Mouse (Mus musculus) CH12.LX (cell line): Measurements from ENCODE around the gene Pln.

Source experiments
- CTCF ChIP-seq, 2 experiments: IDR thresholded peaks in 1 of 2; conservative IDR thresholded peaks in 1 of 2; 2 replicates each; pipeline ENCODE4 v1.5.1; 2011 to 2012; ENCODE audit warnings: low read depth in 2 of 2, low read length in 2 of 2, improper control_type of control experiment in 1 of 2, inconsistent platforms in 1 of 2, mild to moderate bottlenecking in 1 of 2, moderate library complexity in 1 of 2
- HCFC1 ChIP-seq: IDR thresholded peaks from 2 replicates; pipeline ENCODE4 v1.6.1; 2012; ENCODE audit warnings: low read depth, mild to moderate bottlenecking, inconsistent platforms, low read length, improper control_type of control experiment
- NELFE ChIP-seq: IDR thresholded peaks from 2 replicates; pipeline ENCODE4 v1.6.1; 2011; ENCODE audit warnings: low read depth, low read length, improper control_type of control experiment
- PAX5 ChIP-seq: IDR thresholded peaks from 2 replicates; pipeline ENCODE4 v1.6.1; 2012; ENCODE audit warnings: low read length, inconsistent platforms, mixed read lengths
- POLR2A ChIP-seq: IDR thresholded peaks from 2 replicates; pipeline ENCODE4 v1.6.1; 2011; ENCODE audit warnings: low read depth, mild to moderate bottlenecking, improper control_type of control experiment, low read length
- SIN3A ChIP-seq: IDR thresholded peaks from 2 replicates; pipeline ENCODE4 v1.6.1; 2012; ENCODE audit warnings: low read length, improper control_type of control experiment, inconsistent platforms
- UBTF ChIP-seq: IDR thresholded peaks from 2 replicates; pipeline ENCODE4 v1.6.1; 2012; ENCODE audit warnings: low read depth, mild to moderate bottlenecking, inconsistent platforms, low read length, improper control_type of control experiment, moderate library complexity

DNA sequence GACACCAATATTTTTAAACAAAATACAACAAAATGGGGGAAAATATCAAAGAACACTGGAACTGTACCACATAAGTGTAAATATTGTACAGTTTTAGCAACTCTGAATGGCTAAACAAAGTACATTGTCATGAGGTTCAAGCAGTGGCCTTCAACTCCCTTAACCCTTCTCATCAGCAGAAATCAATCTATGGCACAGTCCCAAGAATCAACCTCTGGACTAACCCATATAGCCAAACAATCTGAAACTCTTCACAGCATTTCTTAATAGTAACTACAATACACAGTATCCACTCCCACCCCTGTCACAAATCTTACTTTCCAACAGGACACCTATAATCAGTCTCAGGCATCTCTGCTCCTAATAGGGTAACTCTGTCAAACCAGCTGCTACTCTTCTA lies 26.8 kb downstream of the Pln start:
- TF ChIP-seq POLR2A (no peak), UBTF (no peak), HCFC1 (no peak), CTCF (conservative IDR thresholded peaks at IDR 0.05 in 1 of 2, IDR thresholded peaks at IDR 0.05 in 1 of 2; ENCODE audit: low read depth in 2 of 2, low read length in 2 of 2) (no peak), SIN3A (no peak), PAX5 (no peak), NELFE (no peak)
